Mouse (Mus musculus) embryonic fibroblast, embryonic 13.5 days (primary cell): ENCODE results near the gene Khsrp.

ENCODE experiments used
- CTCF ChIP-seq: IDR thresholded peaks from 2 replicates; pipeline ENCODE4 v1.5.1; 2011; ENCODE audit warnings: mild to moderate bottlenecking, control low read depth, low read length, moderate library complexity, borderline replicate concordance; ENCODE audit not compliant: insufficient read depth
- POLR2A ChIP-seq: IDR thresholded peaks from 2 replicates; pipeline ENCODE4 v1.6.1; 2011; ENCODE audit warnings: low read depth, mild to moderate bottlenecking, control low read depth, low read length, moderate library complexity

DNA sequence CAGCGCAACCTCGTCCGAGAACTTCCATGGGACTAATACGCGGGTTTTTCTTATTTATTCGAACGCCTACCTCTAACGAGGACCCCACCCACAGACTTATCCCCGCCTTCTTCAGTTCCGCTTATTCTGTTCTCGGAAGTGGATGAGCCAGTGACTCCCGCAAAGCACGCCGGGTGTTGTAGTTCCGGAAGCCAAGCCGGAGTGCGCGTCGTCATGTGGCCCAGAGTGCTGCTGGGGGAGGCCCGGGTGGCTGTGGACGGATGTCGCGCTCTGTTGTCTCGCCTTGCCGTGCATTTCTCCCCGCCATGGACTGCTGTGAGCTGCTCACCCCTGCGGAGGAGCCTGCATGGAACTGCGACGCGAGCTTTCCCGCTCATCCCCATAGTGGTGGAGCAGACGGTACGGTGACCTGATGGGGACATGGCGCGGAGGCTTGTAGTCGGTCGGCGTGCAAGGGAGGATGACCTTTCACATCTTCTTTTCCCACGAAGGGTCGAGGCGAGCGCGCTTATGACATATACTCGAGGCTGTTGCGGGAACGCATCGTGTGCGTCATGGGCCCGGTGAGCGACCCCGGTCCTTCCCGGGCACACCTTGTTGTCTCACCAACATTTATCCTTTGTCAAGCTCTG is 41.1 kb downstream of the Khsrp start, which contains the start of gene Clpp:
- TF ChIP-seq CTCF (no peak), POLR2A (peak; percentile 96)
